Mouse (Mus musculus) intestine, postnatal 0 days (tissue): ENCODE data around the gene Lgalsl. TPM values are rescaled to one million over a fixed set of nuclear protein-coding genes. Genes with fewer than 3 reads are reported as not detected.

Experiments used
- ATAC-seq: fragments of 200-750 bp; cut with Nextera tagmentation; 2 replicates; pipeline ENCODE4 v1.8.0; 2017; ENCODE audit warnings: mild to moderate bottlenecking, moderate TSS enrichment, moderate library complexity
- H3K27ac ChIP-seq: fragments of 300-500 bp; sonication (generic); 2 replicates; pipeline ENCODE4 v1.5.1; 2014; ENCODE audit warnings: mild to moderate bottlenecking, low read depth, low read length, moderate library complexity
- H3K27me3 ChIP-seq: fragments of 300-500 bp; sonication (generic); replicated peaks from 2 replicates; pipeline ENCODE4 v1.6.1; 2014; ENCODE audit warnings: low read length, mixed read lengths; ENCODE audit not compliant: control insufficient read depth, insufficient read depth
- H3K36me3 ChIP-seq: fragments of 300-500 bp; sonication (generic); 2 replicates; pipeline ENCODE4 v1.6.1; 2014; ENCODE audit warnings: mild to moderate bottlenecking, moderate library complexity; ENCODE audit not compliant: control insufficient read depth, insufficient read depth
- H3K4me1 ChIP-seq: fragments of 300-500 bp; sonication (generic); replicated peaks from 2 replicates; pipeline ENCODE4 v1.6.1; 2014; ENCODE audit warnings: antibody characterized with exemption, low read length, mixed read lengths; ENCODE audit not compliant: control insufficient read depth, insufficient read depth
- H3K4me2 ChIP-seq: fragments of 300-500 bp; sonication (generic); replicated peaks from 2 replicates; pipeline ENCODE4 v1.6.1; 2014; ENCODE audit warnings: low read depth, mild to moderate bottlenecking, moderate library complexity
- H3K4me3 ChIP-seq: fragments of 300-500 bp; sonication (generic); 2 replicates; pipeline ENCODE4 v1.5.1; 2014; ENCODE audit warnings: low read depth, low read length
- H3K9ac ChIP-seq: fragments of 300-500 bp; sonication (generic); 2 replicates; pipeline ENCODE4 v1.6.1; 2014; ENCODE audit warnings: mild to moderate bottlenecking, low read depth, low read length
- H3K9me3 ChIP-seq: fragments of 300-500 bp; sonication (generic); 2 replicates; pipeline ENCODE4 v1.6.1; 2016; ENCODE audit warnings: mixed run types; ENCODE audit not compliant: control insufficient read depth
- CTCF ChIP-seq: sonication (generic); IDR thresholded peaks from 2 replicates; pipeline ENCODE4 v1.5.1; 2016; ENCODE audit warnings: low read depth, mild to moderate bottlenecking, control low read depth, antibody characterized with exemption, moderate library complexity
- WGBS: fragments of 180-500 bp; shearing (Covaris S2); extraction: QIAGEN DNeasy Blood & Tissue Kit; methylation state at CpG from one replicate; pipeline ENCODE4 v1.1.7; 2014; 5-methylcytosine and 5-hydroxymethylcytosine counted together
- polyA plus RNA-seq: library from polyadenylated mRNA; unstranded; fragments of >200 nt; fragmentation: Nextera tagmentation; extraction: Ambion mirVana; gene quantifications from 2 replicates; pipeline ENCODE4 v1.2.1, GENCODE M21; 2015

Gene Lgalsl
- polyA plus RNA-seq, 1 experiment from 2014 or later = 16.5 TPM

GRCm38 (mm10) chr11:20869927-20870326 lies 39.1 kb upstream of the Lgalsl start:
- Histone ChIP-seq H3K4me1 (no peaks in the 10 kb centered on the region; the same call in 1 of the 2 replicates), H3K27ac (no peak overlapping the region), H3K9ac (no peak overlapping the region), H3K4me2 (no peak overlapping the region), H3K36me3 (no peaks in the 10 kb centered on the region), H3K27me3 (no peaks in the 10 kb centered on the region), H3K4me3 (no peak overlapping the region), H3K9me3 (no peaks in the 10 kb centered on the region)
- ATAC-seq = no peak
- TF ChIP-seq CTCF = no peak
- WGBS = 65% methylated on average over 2 of the region's 2 CpGs

- H3K4me1 ChIP-seq = no peaks in the 10 kb centered on the region; the same call in 1 of the 2 replicates
- 69% methylated on average over 3 of the region's 3 CpGs for WGBS
- ATAC-seq = no peak; the same call in 1 of the 2 replicates
- H3K9ac ChIP-seq = no peak overlapping the region
- no peak for TF ChIP-seq CTCF
- no peak overlapping the region for H3K4me3 ChIP-seq
- no peaks in the 10 kb centered on the region for H3K27me3 ChIP-seq
- no peak overlapping the region for H3K27ac ChIP-seq
- H3K9me3 ChIP-seq = no peaks in the 10 kb centered on the region
- no peak overlapping the region for H3K4me2 ChIP-seq
- no peaks in the 10 kb centered on the region for H3K36me3 ChIP-seq
Observed at GRCm38 (mm10) chr11:20865450-20865849, 34.6 kb upstream of the Lgalsl start.

DNA sequence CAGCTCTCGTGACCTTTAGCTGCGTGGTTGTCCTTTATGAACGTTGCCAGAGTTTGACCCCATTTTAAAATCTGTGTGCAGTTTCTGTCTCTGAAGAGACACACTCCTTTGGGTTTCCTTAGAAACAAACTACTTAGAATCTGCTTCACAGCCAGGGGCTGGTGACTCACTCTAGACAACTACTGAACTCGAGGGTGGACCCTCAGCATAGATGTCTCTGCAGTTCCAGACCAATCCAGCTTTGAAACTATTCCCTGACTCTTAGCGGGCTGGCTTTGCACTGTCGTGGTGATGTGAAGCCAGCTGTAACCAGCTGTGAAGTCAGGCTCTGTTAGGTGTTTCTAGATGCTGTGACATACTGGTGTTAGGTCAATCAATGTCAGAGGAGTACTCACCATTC lies 33.8 kb upstream of the Lgalsl start:
- Histone ChIP-seq H3K4me3 (no peak overlapping the region), H3K4me1 (no peaks in the 10 kb centered on the region; the same call in 1 of the 2 replicates), H3K27ac (no peak overlapping the region), H3K36me3 (no peaks in the 10 kb centered on the region), H3K4me2 (no peak overlapping the region), H3K9me3 (no peaks in the 10 kb centered on the region), H3K9ac (no peak overlapping the region), H3K27me3 (no peaks in the 10 kb centered on the region)
- 64% methylated on average over 6 of the region's 6 CpGs for WGBS
- TF ChIP-seq CTCF = no peak
- no peak for ATAC-seq

DNA sequence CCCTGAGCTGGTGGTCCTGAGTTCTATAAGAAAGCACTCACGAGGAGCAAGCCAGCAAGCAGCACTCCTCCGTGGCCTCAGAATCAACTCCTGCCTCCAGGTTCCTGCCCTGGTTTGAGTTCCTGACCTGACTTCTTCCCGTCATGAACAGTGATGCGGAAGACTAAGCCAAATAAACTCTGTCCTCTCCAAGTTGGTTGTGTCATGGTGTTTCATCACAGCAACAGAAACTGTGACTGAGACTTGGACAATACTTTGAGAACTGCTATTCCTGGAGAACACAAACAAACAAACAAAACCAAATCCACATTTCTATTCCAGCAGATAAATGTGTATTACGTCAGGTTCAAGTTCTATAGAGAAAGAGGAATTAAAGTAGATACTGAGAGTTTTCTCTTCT lies 31.2 kb upstream of the Lgalsl start:
- Histone ChIP-seq H3K9me3 (no peaks in the 10 kb centered on the region), H3K4me1 (no peaks in the 10 kb centered on the region; the same call in 1 of the 2 replicates), H3K27ac (no peak overlapping the region), H3K4me2 (no peak overlapping the region), H3K36me3 (no peaks in the 10 kb centered on the region), H3K4me3 (no peak overlapping the region), H3K27me3 (no peaks in the 10 kb centered on the region), H3K9ac (no peak overlapping the region)
- TF ChIP-seq CTCF = no peak
- ATAC-seq = no peak
- 91% methylated on average over 5 of the region's 5 CpGs for whole genome bisulfite sequencing

DNA sequence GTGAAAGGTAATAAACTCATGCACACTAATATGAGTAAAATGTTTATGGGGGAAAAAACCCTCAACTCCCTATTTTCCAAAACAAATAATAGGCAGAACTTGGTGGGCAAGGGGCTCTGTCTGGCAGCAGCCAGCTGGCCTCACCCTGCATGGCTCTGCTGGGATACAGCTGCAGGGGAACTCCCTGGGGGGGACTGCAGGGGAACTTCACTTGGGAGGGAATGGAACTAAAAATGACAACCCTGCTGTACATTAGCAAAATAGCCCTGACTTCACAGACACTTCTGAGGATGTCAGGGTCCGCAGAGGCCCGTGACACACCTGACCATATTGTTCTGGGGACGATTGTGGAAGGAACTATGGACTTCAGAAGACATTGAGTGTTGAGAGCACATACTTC lies 29.5 kb upstream of the Lgalsl start:
- no peaks in the 10 kb centered on the region for H3K27me3 ChIP-seq
- H3K36me3 ChIP-seq = no peaks in the 10 kb centered on the region
- no peak for ATAC-seq
- H3K27ac ChIP-seq = no peak overlapping the region
- 85% methylated on average over 3 of the region's 3 CpGs for WGBS
- TF ChIP-seq CTCF = no peak
- H3K9ac ChIP-seq = no peak overlapping the region
- H3K4me2 ChIP-seq = no peak overlapping the region
- H3K4me1 ChIP-seq = no peaks in the 10 kb centered on the region
- H3K9me3 ChIP-seq = no peaks in the 10 kb centered on the region
- no peak overlapping the region for H3K4me3 ChIP-seq

DNA sequence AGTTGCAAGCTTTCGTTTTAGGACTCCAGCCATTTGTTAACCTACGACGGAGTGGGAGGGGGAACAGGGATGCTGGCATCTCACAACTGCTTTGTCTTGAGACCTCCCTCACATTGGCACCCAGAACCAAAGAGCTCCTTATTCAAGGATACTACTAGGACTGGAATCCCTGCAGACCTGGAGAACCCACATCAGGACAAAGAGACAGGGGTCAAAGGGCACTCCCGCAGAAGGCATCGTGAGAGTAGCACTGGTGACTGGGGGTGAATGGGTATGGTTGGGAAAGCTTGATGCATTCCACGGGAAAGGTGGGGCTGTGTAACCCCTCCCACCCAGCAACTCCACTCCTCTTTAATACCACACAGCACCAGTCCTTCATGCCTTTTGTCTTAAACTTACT lies 29.0 kb upstream of the Lgalsl start:
- H3K4me1 ChIP-seq = no peaks in the 10 kb centered on the region
- no peak for TF ChIP-seq CTCF
- H3K27ac ChIP-seq = peak overlapping the region; percentile 73
- no peaks in the 10 kb centered on the region for H3K9me3 ChIP-seq
- H3K27me3 ChIP-seq = no peaks in the 10 kb centered on the region
- peak overlapping the region; percentile 53 for H3K4me2 ChIP-seq
- H3K9ac ChIP-seq = no peak overlapping the region
- no peaks in the 10 kb centered on the region for H3K36me3 ChIP-seq
- ATAC-seq = peak; percentile 68
- 28% methylated on average over 6 of the region's 6 CpGs for WGBS
- no peak overlapping the region for H3K4me3 ChIP-seq

DNA sequence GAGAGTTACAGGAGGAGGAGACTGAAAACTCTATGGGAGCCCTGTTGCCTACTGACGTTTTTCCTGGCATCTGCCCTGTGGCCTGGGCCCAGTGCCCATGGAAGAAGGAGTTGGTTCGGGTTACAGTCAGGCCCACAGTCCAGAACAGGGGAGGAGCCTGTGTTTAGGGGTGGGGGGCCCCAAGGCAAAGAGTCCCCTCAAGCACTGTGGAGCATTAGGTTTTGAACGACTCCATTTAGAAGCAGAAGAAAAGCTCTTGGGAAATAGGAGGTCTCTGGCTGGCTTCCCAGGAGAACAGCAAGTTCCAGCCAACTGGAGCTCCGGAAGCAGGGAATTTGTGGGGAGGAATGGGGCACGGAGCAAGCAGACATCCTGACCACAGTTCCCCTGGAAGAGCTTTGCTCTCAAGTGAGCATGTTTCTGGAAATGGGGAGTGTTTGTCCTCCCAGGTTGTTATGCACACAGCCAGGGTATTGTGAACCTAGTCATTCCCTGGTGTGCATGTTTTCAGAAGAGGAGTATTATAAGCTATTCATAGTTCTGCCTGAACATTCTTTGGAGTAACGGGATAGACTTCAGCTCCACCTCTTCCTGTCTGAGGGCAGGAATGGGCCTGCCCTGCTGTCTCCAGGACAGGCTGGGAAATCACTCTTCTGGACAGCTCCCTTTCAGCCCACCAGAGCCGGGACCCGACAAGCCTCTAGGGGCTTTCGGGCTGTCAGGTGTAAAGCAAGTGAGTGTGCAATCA lies 28.2 kb upstream of the Lgalsl start:
- H3K4me1 ChIP-seq = no peaks in the 10 kb centered on the region
- 21% methylated on average over 9 of the region's 9 CpGs for WGBS
- H3K9ac ChIP-seq = no peak overlapping the region
- H3K27ac ChIP-seq = peak overlapping the region; percentile 73
- 0 out of 2 replicates have a peak, but pooled peaks have one; percentile 5 for TF ChIP-seq CTCF
- no peaks in the 10 kb centered on the region for H3K36me3 ChIP-seq
- no peaks in the 10 kb centered on the region for H3K27me3 ChIP-seq
- no peak overlapping the region for H3K4me3 ChIP-seq
- peak overlapping the region; percentile 53 for H3K4me2 ChIP-seq
- H3K9me3 ChIP-seq = no peaks in the 10 kb centered on the region
- ATAC-seq = peak; percentile 61
